In the genomic region with DNA sequence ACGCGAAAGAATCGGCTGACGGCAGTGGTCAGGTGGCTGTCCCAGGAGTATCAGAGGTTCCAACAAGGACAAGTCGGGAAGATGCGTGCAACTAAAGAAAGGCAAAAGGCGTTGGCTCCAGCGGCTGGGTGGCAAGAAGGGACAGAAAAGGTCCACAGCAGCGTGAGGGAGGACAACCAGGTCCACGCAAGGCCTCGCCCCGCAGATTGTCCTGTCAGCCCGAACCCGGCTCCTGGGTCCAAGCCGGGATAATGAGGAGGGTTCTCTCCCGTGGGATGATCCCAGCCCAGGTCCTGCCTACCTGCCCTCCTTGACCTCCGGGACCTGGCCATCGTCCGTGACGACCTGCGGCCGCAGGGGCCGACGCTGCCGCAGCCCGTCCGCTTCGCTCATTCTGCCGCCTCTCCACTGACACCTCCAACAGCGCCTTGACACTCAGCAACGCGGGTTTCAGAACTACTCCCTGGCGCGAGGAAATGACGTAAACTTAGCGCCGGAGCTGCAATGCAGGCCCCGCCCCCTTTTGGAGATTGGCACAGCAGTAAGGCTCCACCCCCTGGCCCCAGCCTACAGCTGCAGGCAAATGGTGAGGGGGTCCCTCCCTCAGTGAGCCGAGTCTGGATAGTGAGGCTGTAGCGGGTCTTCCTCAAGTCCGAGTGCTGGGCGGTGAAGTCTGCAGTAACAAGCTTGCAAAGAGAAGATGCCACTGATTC, we compare ENCODE assay signal across 7 mouse cellular contexts. TPM values are rescaled to one million over a fixed set of nuclear protein-coding genes. Genes with fewer than 3 reads are reported as not detected.
DNase-seq lines count a peak whose midpoint lies in the region; ATAC-seq lines count a peak whose summit lies in the region.

Apmap (minus strand) TSS at position 481 of the 713 bp plus-strand sequence.

- peak within 1 kb of the TSS; percentile 70 for H3K4me2 ChIP-seq in intestine, embryonic 16.5 days (ENCODE audit: low read depth, low read length)
- peak within 1 kb of the TSS; percentile 63 for H3K4me2 ChIP-seq in midbrain, embryonic 11.5 days

- no peaks in the 10 kb centered on the region for H3K36me3 ChIP-seq in intestine, embryonic 16.5 days (ENCODE audit: control insufficient read depth, insufficient read depth, low read length)
- H3K36me3 ChIP-seq in midbrain, embryonic 11.5 days (ENCODE audit: control insufficient read depth, insufficient read depth, low read length), result no peaks in the 10 kb centered on the region

- intact Hi-C loops in left cerebral cortex, postnatal 36 days (cut with DNase I), result loop anchor here (2.0 to 10.0 kb wide), 2 partner anchors 141 to 297 kb away; partner anchors contain the start of genes Abhd12, Entpd6 and Gins1

- DNase-seq in adrenal gland, adult 2 months, result peak; percentile 96
- DNase-seq in embryo, embryonic 11.5 days (ENCODE audit: low read depth, low spot score), result peak; percentile 93
- peak; percentile 94 to 98 for DNase-seq in gastrocnemius, postnatal 4 days (ENCODE audit: low spot score in 2 of 2)
- peak; percentile 95 to 97 for DNase-seq in left cerebral cortex, postnatal 36 days (ENCODE audit: low spot score in 2 of 2)
- peak; percentile 99 for DNase-seq in midbrain, embryonic 11.5 days (ENCODE audit: low spot score, missing footprints)
- DNase-seq in skeletal muscle tissue, adult 2 months (ENCODE audit: low read depth, low spot score), result peak; percentile 94

- peak within 1 kb of the TSS; percentile 89 for H3K9ac ChIP-seq in intestine, embryonic 16.5 days (ENCODE audit: low read depth, low read length)
- H3K9ac ChIP-seq in midbrain, embryonic 11.5 days (ENCODE audit: low read length), result peak within 1 kb of the TSS; percentile 66

- H3K4me3 ChIP-seq in intestine, embryonic 16.5 days (ENCODE audit: low read length), result peak within 1 kb of the TSS; percentile 93
- peak within 1 kb of the TSS; percentile 66 for H3K4me3 ChIP-seq in midbrain, embryonic 11.5 days (ENCODE audit: low read depth, low read length)

- no peaks in the 10 kb centered on the region for H3K9me3 ChIP-seq in intestine, embryonic 16.5 days (ENCODE audit: control insufficient read depth, low read length)
- no peaks in the 10 kb centered on the region for H3K9me3 ChIP-seq in midbrain, embryonic 11.5 days (ENCODE audit: control insufficient read depth, low read length)

- H3K27me3 ChIP-seq in intestine, embryonic 16.5 days (replicated peaks; ENCODE audit: control insufficient read depth, insufficient read depth, low read length), result no peaks in the 10 kb centered on the region
- H3K27me3 ChIP-seq in midbrain, embryonic 11.5 days (ENCODE audit: control insufficient read depth, insufficient read depth, low read length), result no peaks in the 10 kb centered on the region

- WGBS in intestine, embryonic 16.5 days, result under 1% methylated on average over 42 of the region's 42 CpGs
- WGBS in midbrain, embryonic 11.5 days, result under 1% methylated on average over 42 of the region's 42 CpGs

- ATAC-seq in intestine, embryonic 16.5 days, result peak; percentile 98
- ATAC-seq in midbrain, embryonic 11.5 days (ENCODE audit: low FRiP score), result peak; percentile 99

- H3K27ac ChIP-seq in intestine, embryonic 16.5 days (ENCODE audit: low read length), result no peak within 1 kb of the TSS
- H3K27ac ChIP-seq in midbrain, embryonic 11.5 days (ENCODE audit: low read depth, low read length), result no peak within 1 kb of the TSS

- H3K4me1 ChIP-seq in intestine, embryonic 16.5 days (ENCODE audit: control insufficient read depth, insufficient read depth, low read length), result peaks cover 2% of the 10 kb centered on the region; the same call in 1 of the 2 replicates
- H3K4me1 ChIP-seq in midbrain, embryonic 11.5 days (ENCODE audit: control insufficient read depth, insufficient read depth, low read length), result peaks cover 7% of the 10 kb centered on the region

RNA-seq across cellular contexts. Expression of gene Apmap, which starts in this region (rescaled TPM):
- total RNA-seq in adrenal gland, adult 2 months (2021), result 100 to 1,000 TPM; 113 to 195 TPM
- polyA plus RNA-seq in adrenal gland, adult 2 months (2012; rRNA removed), result 45.3 and 46.1 TPM in 2 replicates
- 10 to 100 TPM; 26.2 to 28.9 TPM for total RNA-seq in gastrocnemius, postnatal 4 days (2021)
- 38.8 and 42.9 TPM in 2 replicates for polyA plus RNA-seq in intestine, embryonic 16.5 days (2015; fragmentation: Nextera tagmentation; extraction: Ambion mirVana)
- total RNA-seq in left cerebral cortex, postnatal 36 days (2021), result 10 to 100 TPM; 46.2 to 62.4 TPM
- polyA plus RNA-seq in midbrain, embryonic 11.5 days (2014; fragmentation: Nextera tagmentation; extraction: Ambion mirVana), result 36.9 and 37.7 TPM in 2 replicates
